Mouse (Mus musculus) large intestine, adult 2 months (tissue): Measurements from ENCODE around the gene Sapcd2. TPM values are rescaled to one million over a fixed set of nuclear protein-coding genes. Genes with fewer than 3 reads are reported as not detected.
A peak's percentile ranks its signal among the peaks of the same experiment; 100 is the strongest.

Experiments
- DNase-seq: peaks from one replicate; pipeline ENCODE4 v3.0.0-alpha.2; 2012; ENCODE audit warnings: low read depth, low spot score
- WGBS: fragments of 180-500 bp; shearing (Covaris S2); methylation state at CpG from one replicate; pipeline ENCODE4 v1.1.7; 2018; 5-methylcytosine and 5-hydroxymethylcytosine counted together
- polyA plus RNA-seq: library from polyadenylated mRNA; depleted of rRNA; stranded (reverse); fragments of >200 nt; gene quantifications from 2 replicates; pipeline ENCODE4 v1.2.3, GENCODE M21; 2012; rRNA removed

Sapcd2 gene
- polyA plus RNA-seq = 26.0 and 26.7 TPM in 2 replicates

- 2% methylated on average over 65 of the region's 65 CpGs for WGBS
Observed at GRCm38 (mm10) chr2:25371764-25372643, at the start of gene Sapcd2. TSS of gene Sapcd2 (plus strand) at chr2:25372321.

GRCm38 (mm10) chr2:25326036-25326435 lies 46.1 kb upstream of the Sapcd2 start:
- WGBS = 58% methylated on average over 2 of the region's 2 CpGs
- DNase-seq = no peak

More at GRCm38 (mm10) chr2:25371764-25372643, at the start of gene Sapcd2:
- no peak for DNase-seq

- 37% methylated on average over 7 of the region's 7 CpGs for WGBS
Observed at GRCm38 (mm10) chr2:25328440-25328839, 43.7 kb upstream of the Sapcd2 start.

GRCm38 (mm10) chr2:25331470-25331869 lies 40.7 kb upstream of the Sapcd2 start:
- 43% methylated on average over 9 of the region's 9 CpGs for WGBS
- DNase-seq = no peak

More at GRCm38 (mm10) chr2:25328440-25328839, 43.7 kb upstream of the Sapcd2 start:
- DNase-seq = no peak

GRCm38 (mm10) chr2:25332286-25333160 lies 39.6 kb upstream of the Sapcd2 start, which contains the start of gene Man1b1:
TSS of gene Man1b1 (plus strand) at chr2:25332338.
- under 1% methylated on average over 78 of the region's 78 CpGs for WGBS
- DNase-seq = peak; percentile 98

- WGBS = 67% methylated on average over 2 of the region's 2 CpGs
Observed at GRCm38 (mm10) chr2:25333569-25333968, 38.6 kb upstream of the Sapcd2 start.

GRCm38 (mm10) chr2:25338303-25338702 lies 33.8 kb upstream of the Sapcd2 start:
- DNase-seq = peak; percentile 42
- 35% methylated on average over 6 of the region's 6 CpGs for WGBS

More at GRCm38 (mm10) chr2:25333569-25333968, 38.6 kb upstream of the Sapcd2 start:
- no peak for DNase-seq

- WGBS = 64% methylated on average over 7 of the region's 7 CpGs
- no peak for DNase-seq
Observed at GRCm38 (mm10) chr2:25348162-25348561, 24.0 kb upstream of the Sapcd2 start.

- DNase-seq = no peak
- 93% methylated on average over 4 of the region's 4 CpGs for WGBS
Observed at GRCm38 (mm10) chr2:25349499-25349898, 22.6 kb upstream of the Sapcd2 start.

GRCm38 (mm10) chr2:25350701-25351100 lies 21.4 kb upstream of the Sapcd2 start:
- no peak for DNase-seq
- WGBS = 100% methylated on average over 3 of the region's 3 CpGs

- WGBS = 85% methylated on average over 6 of the region's 6 CpGs
- no peak for DNase-seq
Observed at GRCm38 (mm10) chr2:25354211-25354610, 17.9 kb upstream of the Sapcd2 start.

- DNase-seq = no peak
- 39% methylated on average over 18 of the region's 18 CpGs for WGBS
Observed at GRCm38 (mm10) chr2:25355419-25356066, 16.6 kb upstream of the Sapcd2 start.

- 4% methylated on average over 13 of the region's 13 CpGs for WGBS
Observed at GRCm38 (mm10) chr2:25356208-25357079, 15.7 kb upstream of the Sapcd2 start, which contains the start of gene Dpp7. TSS of gene Dpp7 (minus strand) at chr2:25356359.

GRCm38 (mm10) chr2:25359848-25360247 lies 12.3 kb upstream of the Sapcd2 start:
- no peak for DNase-seq

More at GRCm38 (mm10) chr2:25356208-25357079, 15.7 kb upstream of the Sapcd2 start, which contains the start of gene Dpp7:
- no peak for DNase-seq

GRCm38 (mm10) chr2:25363478-25364178 lies 8.5 kb upstream of the Sapcd2 start:
- peak; percentile 78 for DNase-seq
- WGBS = 24% methylated on average over 13 of the region's 13 CpGs

More at GRCm38 (mm10) chr2:25359848-25360247, 12.3 kb upstream of the Sapcd2 start:
- WGBS = 74% methylated on average over 4 of the region's 4 CpGs

GRCm38 (mm10) chr2:25364313-25364712 lies 7.8 kb upstream of the Sapcd2 start:
- DNase-seq = no peak
- 58% methylated on average over 4 of the region's 4 CpGs for WGBS

- DNase-seq = no peak
- 38% methylated on average over 9 of the region's 9 CpGs for WGBS
Observed at GRCm38 (mm10) chr2:25364761-25365090, 7.4 kb upstream of the Sapcd2 start.
